Mouse (Mus musculus) c-Kit-positive CD71-negative TER-119-negative erythroid progenitor cells, embryonic 14.5 days (primary cell): ENCODE data around the gene Cmip.

Experiments used
- DNase-seq: peaks from one replicate; pipeline ENCODE4 v3.0.0-alpha.2; 2013; ENCODE audit warnings: low read depth

Cmip gene

DNA sequence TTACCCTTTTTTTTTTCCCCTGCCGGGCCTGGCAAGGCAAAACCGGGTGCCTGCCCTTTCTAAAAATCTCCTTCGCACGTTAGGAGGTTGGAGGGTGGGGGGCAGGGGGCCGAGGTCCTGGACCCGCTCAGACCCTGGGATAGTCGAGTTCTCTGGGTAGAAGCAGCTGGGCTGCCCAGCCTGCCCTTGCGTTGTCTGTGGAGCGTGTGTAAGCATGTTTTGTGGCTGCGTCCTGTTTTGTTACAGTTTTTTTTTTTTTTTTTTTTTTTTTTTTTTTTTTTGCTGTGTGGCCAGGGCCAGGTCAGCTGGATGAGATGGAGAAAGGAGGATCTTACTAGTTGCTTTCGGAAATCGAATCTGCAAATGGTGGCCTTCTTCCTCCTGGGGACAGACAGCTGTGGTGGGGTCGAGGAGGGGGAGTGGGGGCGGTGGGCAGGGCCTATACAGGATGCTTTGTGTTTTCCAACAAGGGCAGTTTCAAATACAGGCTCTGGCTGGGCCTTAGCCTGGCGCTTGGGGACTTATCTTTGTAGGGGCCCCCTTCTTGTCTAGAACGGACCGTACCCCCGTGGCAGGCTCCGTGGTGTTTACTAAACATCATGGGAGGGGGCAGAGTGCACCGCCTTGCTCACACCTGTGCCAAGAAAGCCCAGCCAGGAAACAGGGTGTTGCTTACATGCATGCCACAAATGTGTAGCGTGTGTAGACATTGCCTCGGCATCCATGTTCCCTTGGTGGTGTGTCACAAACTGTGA, 1.1 kb downstream of the Cmip start:
- DNase-seq, result no peak

DNA sequence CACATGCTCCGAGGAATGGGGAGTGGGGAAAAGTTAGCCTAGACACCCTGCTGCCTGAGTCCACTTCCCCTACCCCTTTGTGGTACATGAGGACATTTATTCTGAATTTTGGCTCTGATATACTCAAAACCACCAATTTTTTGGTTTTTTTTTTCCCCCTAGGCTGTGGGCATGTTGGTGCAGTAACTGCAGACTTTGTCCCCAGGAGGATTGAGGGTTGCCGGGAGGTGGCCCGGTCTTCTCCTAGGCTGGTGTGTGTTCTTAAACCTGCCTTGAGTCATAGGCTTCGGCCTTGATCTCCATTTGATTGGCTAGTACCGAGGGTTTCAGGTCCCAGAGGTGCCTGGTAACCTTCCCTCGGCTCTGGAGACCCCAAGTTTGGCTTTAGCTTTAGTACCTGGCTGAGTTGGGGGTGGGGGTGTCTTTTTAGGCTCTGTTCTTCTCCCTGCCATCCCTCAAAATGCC, 1.7 kb downstream of the Cmip start:
- DNase-seq, result no peak

DNA sequence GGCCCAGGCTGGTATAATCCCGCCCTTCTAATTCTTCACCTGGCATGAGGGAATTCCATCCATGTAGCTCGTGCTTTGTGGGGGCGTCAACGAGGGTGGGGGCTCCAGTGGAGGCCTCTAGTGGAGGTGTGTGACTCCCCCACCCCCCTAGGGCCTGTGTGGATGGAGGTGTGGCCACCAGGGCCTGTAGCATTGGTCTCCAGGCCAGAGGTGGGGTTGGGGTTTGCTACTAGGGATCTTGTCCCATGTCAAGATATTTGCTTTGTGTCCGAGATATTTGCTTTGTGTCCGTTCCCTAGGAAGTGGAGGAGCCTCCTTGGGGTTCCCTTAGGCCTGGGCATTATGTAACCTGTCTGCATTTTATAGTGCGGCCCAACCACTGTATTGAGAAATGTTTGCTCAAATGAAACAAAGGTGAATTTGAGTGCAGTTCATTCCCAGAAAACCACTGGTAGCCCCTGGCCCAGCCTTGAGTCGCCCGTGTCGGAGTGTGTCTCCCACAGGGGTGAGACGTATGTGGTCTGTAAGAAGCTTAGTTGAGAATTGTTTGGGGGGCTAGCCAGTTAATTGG, 2.7 kb downstream of the Cmip start:
- DNase-seq, result no peak

DNA sequence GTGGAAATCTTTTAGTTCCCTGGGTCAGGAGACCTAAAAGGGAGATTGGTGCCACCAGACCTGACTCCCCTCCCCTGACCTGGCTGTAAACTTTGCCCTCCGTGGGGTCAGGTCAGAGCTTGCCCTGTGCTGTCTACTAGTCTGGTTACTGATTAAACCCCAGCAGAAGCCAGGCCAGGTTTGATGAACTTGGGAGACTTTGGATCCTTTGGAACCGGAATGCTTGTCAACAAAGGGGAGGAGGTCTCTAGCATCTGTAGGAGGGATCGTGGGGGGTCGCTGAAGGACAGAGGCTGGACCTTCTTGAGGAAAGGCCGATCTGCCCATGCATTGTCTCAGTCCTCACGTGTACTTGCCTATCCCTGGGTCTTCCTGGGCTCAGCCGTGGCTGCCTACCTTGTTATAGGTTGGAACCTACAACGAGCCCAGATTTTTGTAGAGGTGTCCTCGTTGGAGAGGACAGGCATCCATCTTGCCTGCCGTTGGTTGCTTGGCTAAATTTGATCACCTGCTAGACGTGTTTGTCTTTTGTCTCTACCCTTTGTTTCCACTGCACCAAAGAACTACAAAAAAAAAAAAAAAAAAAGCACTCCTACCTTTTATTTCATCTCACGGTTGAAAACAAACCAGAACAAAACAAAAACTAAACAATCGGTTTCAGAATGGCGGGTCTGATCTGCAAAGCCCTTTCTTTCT, 3.5 kb downstream of the Cmip start:
- DNase-seq, result no peak

DNA sequence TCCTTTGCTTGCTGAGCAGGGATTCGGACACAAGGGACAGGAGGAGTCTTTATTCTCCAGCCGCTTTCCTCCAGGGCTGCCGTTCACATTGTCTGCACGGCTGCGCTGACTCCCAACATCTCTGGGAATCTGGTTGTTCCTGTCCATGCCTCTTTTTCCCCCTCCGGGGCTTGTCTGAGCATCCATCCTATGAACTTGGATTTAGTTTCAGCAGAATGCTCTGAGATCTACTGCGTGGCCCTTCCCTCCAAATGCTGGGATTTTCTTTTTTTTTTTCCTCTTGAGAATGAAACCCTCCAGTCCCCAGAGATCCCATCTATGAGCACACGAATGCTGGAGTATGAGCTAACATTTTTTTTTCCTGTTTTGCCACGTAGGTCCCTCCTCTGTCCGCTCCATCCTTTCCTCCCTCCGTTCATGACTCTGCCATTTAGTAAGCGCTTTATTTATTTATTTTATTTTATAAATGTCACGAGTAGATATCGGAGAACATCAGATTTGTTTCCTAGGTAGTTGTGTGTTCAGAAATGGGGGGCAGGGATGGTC, 4.1 kb downstream of the Cmip start:
- DNase-seq, result no peak

DNA sequence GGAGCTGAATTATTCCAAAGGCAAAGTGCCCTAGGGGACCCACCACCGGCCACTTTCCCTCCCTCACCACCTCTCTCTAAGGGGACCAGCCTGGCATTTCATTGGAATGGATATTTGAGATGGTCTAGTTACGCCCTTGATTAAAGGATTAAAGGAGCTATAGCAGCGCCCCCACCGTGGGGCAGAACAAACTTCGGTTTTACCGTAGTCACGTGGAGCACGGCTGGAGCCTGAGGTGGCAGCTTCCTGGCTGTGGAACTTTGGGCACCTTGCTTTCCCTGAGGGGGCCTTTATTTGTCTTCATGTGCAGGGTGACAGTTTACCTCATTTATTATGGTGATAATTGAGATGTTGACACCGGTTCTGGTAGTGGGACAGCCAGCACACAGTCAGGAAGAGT, 4.8 kb downstream of the Cmip start:
- no peak for DNase-seq

DNA sequence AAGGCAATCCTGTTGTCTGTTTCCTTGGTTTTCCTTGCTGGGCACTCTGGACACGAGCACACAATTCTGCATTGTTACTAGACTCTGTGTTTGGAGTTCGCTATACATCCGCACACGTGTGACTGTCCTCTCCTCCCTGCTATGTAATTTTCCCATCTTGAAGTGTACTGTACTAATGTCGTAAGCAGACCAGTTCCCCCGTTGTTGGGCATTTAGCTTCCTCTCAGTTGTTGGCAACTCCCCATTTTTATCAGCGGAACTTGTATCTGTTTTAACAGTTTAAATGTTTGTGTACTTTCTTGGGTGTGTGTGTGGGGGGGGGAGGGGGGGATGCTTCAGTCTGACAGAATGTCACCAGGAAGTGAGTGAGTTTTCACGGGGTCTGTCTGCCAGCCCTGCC, 5.8 kb downstream of the Cmip start:
- no peak for DNase-seq

DNA sequence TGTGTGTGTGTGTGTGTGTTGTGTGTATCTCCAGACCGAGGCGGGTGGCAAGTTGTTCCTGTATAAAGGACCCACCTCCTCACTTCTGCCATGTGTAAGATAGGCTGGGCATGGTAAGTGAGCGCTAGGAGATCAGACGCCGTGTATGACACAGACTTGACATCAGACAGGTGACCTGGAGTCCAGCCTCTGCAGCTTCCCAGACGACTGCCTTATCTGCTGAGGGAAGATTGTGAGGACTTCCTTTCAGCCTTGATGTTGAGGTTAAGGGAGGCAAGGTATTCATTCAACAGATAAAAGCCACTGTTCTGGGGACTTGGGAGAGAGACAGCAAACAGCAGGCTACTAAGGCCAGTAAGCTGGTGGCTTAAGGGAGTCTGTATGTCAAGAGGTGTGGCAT, 6.6 kb downstream of the Cmip start:
- DNase-seq, result no peak

DNA sequence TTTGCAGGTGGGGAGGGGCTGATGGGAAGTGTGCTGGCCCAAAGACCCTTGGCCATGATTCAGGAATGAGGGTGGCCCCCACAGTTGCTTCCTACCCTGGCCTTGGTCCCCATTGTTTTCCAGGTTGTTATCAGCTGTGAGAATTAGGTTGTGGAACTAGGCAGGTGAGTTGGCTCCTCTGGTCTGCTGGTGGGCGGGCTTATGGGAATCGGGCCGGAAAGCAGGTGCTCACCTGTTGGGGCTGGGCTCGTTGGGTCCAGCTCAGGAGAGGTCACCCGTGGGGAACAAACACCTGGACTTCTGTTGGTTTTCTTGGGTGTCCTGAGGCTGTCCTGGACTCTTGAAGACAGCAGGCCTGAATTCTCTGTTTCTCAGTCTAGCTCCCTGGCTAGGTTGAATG, 8.2 kb downstream of the Cmip start:
- DNase-seq, result no peak

DNA sequence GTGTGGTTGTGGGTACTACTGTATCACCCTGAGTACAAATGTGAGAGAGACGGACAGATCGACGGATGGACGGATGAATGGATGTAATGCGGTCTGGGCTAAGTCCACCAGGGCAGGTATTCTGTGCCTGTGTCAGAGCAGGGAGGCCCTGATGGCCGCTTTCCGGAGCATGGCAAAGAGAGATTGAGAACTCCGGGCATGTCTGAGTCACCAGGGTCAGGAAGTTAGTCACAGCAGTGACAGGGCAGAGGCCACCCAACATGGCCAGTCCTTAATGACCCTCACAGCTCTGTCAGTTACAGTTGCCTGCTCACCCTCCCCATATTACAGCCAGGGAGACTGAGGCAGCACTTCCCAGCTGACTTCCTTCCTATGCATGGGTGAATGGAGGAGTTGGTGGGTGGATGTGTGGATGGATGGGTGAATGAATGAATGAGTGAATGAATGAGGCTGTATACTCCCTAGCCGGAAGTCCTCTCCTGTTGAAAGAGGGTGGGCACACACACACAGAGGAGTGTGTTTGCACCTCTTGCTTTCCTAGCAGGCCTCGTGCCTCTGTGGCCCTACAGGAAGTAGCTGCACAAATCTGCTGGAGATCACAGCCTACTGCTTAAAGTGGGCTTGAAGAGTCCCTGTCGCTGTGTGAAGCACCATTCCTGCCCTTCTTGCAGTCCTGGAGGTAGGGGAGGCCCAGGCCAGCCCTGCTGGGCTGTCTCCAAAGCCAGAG, 10.7 kb downstream of the Cmip start:
- no peak for DNase-seq

DNA sequence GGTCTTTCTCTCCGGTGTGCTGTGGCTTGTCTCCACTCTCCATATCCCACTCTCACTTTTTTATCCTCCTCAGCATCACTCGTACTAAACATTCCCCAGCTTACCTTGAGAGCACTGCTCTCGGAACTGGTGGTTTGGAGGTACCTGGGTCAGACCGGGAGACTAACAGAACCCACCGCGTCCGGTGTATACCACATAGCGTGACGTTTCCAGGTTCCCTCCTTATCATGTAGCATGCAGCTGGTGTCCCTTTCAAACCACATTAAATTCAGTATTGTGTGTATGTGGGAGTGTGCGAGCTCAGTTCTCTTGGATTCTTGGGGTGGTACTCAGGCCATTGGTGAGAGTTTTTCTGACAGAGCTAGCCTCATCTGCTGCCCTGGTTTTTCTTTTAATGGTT, 21.4 kb downstream of the Cmip start:
- DNase-seq, result no peak

DNA sequence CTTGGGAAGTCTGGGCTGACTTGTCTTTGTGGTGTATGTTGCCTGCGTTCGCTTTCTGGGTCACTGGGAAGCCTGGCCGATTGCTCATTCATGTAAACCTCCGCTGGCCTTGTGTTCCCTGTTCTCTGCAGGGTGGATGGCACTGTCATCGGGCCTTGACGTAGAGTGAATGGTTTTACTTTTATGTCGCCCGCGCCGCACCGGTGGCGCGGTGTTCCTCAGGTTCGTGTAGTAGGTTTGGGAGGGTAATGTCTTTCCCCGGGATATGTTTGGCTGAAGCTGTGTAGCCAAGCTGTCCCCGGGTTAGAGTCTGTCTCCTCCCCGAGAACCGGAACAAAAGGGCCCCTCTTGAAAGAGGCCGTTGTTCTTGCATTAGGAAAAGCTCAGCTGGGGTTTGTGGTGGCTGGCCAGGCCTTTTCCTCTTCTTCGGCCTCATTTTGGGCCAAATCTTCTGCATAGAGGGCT, 21.8 kb downstream of the Cmip start:
- DNase-seq, result no peak

DNA sequence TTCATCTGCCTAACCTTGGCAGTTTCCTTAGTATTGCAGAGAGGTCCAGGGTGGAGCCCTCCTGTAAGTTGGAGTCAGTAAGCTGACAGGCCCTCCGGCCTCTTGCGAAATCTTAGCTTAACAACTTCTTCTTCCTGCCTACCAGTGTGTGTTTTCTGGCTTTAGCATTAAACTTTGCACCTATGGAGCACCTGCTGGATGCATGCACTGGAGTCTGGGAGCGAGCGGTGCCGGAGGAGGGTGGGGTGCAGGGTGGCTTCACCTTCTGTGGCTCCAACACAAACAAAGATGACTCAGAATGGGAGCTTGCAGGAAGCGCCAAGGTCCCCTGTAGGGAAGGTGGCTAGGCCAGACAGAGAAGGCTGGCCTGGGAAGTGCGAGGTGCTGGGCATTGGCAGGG, 23.6 kb downstream of the Cmip start:
- DNase-seq, result no peak

DNA sequence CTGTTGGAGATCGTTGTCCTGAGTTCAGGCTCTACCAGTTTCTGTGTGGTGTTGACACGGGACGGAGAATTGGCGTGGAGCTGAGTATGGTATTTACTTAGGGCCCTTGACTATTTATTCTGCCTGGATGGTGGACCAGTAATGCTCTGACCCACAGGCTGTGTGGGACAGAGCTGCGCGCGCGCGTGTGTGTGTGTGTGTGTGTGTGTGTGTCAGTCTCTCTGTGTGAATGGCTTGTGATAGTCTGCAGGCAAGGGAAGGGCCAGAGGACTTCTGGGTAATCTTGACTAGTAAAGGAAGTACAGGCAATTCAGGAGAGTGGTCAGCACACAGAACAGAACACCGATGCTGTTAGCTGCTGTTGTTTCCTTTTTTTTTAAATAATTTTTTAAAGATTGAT, 24.8 kb downstream of the Cmip start:
- DNase-seq, result no peak

DNA sequence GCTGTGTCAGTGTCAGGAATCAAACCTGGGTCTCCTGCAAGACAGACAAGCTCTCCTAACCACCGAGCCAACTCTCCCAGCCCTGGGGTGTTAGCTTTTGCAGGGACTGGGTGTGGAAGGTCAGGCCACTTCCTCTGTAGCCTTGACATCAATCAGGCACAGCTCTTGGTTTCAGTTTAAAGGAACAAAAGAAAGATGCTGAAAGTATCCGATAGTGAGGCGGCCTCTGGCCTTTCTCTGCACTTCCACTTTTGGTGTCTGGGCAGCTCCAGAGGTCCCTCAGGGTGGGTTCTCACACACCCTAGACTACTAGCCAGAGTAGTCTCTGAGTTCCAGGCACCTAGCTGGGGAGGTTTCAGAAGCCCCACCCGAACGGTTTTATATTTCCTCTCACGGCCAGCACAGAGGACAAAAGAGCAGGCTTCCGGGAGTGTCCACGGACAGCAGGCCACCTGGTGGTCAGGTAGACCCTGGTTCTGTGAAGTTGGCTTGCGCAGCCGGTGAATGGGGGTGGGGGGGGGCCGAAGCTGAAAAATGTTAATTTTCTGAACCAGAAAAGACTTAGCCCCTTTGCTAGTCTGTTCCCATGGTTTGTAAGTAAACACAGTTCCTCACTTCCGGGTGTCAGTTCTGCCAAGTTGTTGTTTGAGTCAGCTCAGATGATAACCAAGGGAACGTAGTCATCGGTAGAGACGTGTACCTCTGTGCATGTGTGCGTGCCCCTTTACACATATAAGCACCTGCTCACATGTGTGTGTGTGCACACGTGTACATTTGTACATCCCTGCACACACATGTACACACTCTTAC, 25.5 kb downstream of the Cmip start:
- no peak for DNase-seq

DNA sequence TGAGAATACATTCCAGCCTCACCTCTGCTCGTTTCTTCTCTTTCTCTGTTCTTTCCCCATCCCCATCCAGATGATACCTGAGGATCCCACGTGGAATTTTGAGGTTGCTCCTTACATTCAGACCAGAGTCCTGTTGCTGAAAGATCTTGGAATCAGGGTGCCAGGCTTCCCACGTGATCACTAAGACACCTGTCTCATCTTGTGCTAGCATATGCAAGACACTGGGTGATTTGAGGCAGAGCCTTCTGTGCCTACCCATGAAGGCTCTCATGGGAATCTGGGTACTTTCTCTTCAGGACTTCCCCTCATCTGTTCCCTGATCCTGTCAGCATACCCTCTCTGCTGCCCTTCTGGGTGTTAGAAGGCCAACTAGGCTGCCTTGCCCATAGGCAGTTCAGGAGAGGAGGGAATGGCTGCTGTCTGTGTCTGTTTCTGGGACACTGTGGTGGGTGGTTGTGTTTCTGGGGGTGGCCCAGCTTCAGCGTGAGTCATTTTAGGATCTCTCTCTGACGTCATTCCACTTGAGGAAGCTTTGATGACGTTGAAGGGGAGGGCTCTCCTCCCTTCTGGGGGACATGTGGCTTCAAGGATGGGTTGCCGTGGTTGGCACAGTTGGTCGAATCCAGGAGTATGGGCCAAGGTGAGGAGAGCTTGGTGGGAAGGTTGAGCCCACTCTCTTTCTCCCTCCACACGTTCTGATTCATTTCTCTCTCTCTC, 28.1 kb downstream of the Cmip start:
- DNase-seq, result no peak

DNA sequence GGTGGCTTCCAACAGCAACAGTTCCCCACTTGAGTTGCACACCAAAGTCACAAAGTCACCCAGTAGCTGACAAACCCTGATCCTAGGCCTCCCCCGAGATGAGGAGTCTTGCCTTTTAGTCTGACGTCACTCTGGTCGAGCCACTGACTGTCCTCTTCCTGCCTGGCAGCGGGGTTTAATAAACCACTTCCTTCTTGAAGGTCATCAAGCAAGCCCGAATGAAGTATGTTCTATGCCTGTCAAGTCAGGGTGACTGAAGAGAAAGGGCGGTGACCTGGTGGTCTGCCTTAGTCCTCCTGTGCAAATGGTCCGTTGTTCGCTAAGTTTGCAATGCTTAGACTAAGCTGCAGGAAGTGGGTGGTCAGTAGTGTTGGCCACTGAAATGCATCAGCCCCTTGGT, 31.1 kb downstream of the Cmip start:
- DNase-seq, result peak; percentile 56

DNA sequence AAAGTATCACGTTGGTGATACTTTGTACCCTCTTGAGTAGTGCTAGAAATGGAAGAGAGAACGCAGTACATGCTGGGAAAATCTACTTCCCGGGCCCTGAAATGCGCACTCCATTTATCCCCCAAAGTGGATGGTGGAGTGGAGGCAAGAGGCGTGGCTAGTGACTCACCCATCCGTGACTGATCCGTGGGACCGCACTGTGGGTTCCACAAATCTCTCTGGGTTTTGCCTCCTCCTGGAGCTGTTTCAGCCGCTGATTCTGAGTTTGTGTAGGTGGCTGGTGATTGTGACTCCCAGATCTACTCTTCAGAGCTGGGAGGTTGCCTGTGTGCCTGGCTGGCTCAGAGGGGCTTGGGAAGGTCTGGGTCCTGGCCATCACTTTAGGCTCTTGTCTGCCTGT, 32.2 kb downstream of the Cmip start:
- DNase-seq, result no peak

DNA sequence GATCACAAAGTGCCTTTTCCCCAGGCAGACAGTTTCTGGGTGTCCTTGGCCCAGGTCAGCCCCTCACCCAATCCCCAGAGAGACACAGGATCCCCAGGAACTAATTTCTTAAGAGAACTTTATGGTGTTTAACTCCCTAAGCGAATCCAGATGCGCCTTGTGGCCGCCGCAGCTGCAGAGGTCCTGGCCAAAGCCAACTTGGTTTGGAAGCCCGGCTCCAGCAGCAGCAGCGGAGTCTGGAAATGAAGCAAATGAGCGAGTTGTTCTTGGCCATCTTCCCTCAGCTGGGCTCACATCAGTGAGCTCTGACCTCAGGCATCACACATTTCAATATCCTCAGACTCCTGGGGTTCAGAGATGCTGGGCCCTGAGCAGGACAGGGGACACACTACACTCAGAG, 33.6 kb downstream of the Cmip start:
- no peak for DNase-seq

DNA sequence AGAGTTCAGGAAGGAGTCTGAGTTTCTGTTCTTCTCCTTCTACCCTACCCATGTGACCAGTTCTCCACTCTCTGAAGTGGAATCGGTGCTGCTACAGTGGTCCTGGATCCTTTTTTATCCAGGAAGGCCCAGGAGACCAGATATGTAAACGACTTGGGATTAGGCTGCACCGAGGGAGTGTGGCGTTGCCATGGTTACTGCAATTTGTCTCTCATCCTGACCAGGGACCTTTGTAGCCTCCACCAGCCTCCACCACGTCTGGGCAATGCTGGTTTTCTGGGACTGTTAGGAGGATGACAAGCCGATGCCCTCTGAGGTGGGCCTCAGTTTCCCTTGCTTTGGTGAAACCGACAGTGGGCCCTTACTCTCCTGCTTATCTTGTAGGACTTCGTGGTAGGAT, 35.4 kb downstream of the Cmip start:
- no peak for DNase-seq

DNA sequence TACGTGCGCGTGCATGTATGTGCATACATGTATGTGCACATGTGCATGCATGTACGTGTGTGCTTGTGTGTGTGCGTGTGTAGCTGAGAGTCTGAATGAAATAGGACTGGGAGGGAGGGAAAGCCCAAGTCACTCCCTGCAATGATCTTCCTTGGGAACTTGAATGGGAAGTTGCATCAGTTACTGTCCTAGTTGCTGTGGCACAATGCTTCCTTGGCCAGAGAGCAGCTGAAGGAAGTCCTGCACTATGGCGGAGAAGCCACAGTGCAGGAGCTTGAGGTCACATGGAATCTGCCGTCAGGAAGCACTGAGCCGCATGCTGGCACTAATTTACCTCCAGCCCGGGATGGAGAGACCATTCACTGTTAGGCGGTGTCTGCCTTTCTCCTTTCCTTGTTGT, 37.9 kb downstream of the Cmip start:
- no peak for DNase-seq
